Mouse (Mus musculus): Measurements from ENCODE around the gene Ankk1. TPM values are rescaled to one million over a fixed set of nuclear protein-coding genes. Genes with fewer than 3 reads are reported as not detected.

Ankk1 gene
- total RNA-seq, 2 experiments from 2014 or later, result not detected

Other genes starting within 250 kb of the Ankk1 start
- not detected for gene Gm4894, start 176.5 kb downstream of the Ankk1 start, total RNA-seq (2021)
- not detected for gene Drd2, start 86.4 kb downstream of the Ankk1 start, total RNA-seq (2021)
- gene Ttc12, start 59.2 kb upstream of the Ankk1 start, total RNA-seq (2021), result under 1 TPM; 0.82 to 0.88 TPM

Measured in gastrocnemius, postnatal 25 days (tissue).